8 mouse cellular contexts compared by ENCODE assay signal in the genomic region with DNA sequence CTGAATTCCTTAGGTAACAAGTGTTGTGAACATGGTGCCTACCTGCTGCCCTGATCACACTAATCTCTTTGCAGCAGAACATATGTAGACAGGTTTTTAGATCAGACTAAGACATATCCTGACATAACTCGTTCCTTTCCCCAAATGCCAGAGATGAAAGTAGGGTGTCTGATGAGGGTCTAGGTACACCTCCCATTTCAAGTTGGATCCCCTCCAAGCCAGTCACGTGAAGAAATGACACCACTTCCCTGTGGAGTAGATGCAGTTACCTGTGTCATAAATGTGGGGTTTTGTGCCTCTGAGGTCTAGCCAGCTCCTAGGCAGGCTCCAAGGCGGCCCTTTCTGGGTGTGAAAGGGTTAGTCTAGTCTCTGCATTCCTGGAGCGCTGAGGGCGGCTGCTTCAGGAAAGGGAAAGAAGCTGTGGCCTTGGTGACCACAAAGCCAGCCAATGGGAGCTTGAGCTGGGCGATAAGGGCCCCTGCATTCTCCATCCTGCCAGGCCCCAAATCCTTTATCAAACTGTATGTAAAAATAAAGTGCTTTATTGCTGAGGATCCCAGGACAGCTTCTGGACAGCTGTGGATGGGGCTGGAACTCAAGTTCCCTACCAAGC. TPM values are rescaled to one million over a fixed set of nuclear protein-coding genes. Genes with fewer than 3 reads are reported as not detected.
DNase-seq lines count a peak whose midpoint lies in the region; ATAC-seq and TF ChIP-seq lines count a peak whose summit lies in the region.
"Had no signal": no experiment of that assay in that cellular context is flagged by ENCODE, and none has a peak within 500 bp of the region (broad histone marks: within the 10 kb centered on the region; RNA-seq: fewer than 3 reads in every experiment).

No protein-coding gene starts in this region.

- H3K4me1 ChIP-seq in kidney, embryonic 16.5 days (ENCODE audit: insufficient read depth, low read length) = peaks cover 19% of the 10 kb centered on the region
- no peaks in the 10 kb centered on the region for H3K4me1 ChIP-seq in kidney, adult 2 months (ENCODE audit: control insufficient read depth, insufficient read depth, low read length)
- peaks cover 20% of the 10 kb centered on the region for H3K4me1 ChIP-seq in embryonic facial prominence, embryonic 10.5 days
- 0 out of 2 replicates have a peak, but pooled peaks cover 3% of the 10 kb centered on the region for H3K4me1 ChIP-seq in liver, postnatal 0 days (ENCODE audit: insufficient read depth)

- no peak for TF ChIP-seq CTCF in kidney, adult 2 months (conservative IDR thresholded peaks at IDR 0.05; ENCODE audit: insufficient read depth, insufficient read length, low read depth, low read length)
- TF ChIP-seq CTCF in liver, postnatal 0 days (IDR thresholded peaks at IDR 0.05; ENCODE audit: low read depth) = no peak

- no peak for DNase-seq in kidney, adult 2 months
- peak; percentile 67 for DNase-seq in ZHBTc4 (ENCODE audit: low read depth, low spot score)
- peak; percentile 44 for DNase-seq in embryonic facial prominence, embryonic 10.5 days (ENCODE audit: low spot score)
- no peak for DNase-seq in liver, postnatal 0 days
- DNase-seq in cerebellum, adult 9-11 months = no peak
- no peak for DNase-seq in cerebellum, adult 11-12 months
- DNase-seq: cerebellum, adult 8-10 months had no signal

- no peaks in the 10 kb centered on the region for H3K27me3 ChIP-seq in kidney, embryonic 16.5 days (ENCODE audit: insufficient read depth, low read length)
- H3K27me3 ChIP-seq in kidney, adult 2 months (replicated peaks; ENCODE audit: control insufficient read depth, insufficient read depth, low read length) = no peaks in the 10 kb centered on the region
- H3K27me3 ChIP-seq in embryonic facial prominence, embryonic 10.5 days (replicated peaks; ENCODE audit: low read depth, poor library complexity, severe bottlenecking) = no peaks in the 10 kb centered on the region
- no peaks in the 10 kb centered on the region for H3K27me3 ChIP-seq in liver, postnatal 0 days (ENCODE audit: insufficient read depth, low read length)

- H3K9ac ChIP-seq in kidney, embryonic 16.5 days (replicated peaks; ENCODE audit: low read length) = no peak overlapping the region
- no peak overlapping the region for H3K9ac ChIP-seq in liver, postnatal 0 days (replicated peaks)

- no peak overlapping the region; the same call in 1 of the 2 replicates for H3K27ac ChIP-seq in kidney, embryonic 16.5 days (ENCODE audit: low read length)
- no peak overlapping the region for H3K27ac ChIP-seq in kidney, adult 2 months (ENCODE audit: insufficient read depth, low read depth, low read length)
- H3K27ac ChIP-seq in embryonic facial prominence, embryonic 10.5 days (replicated peaks) = no peak overlapping the region
- no peak overlapping the region for H3K27ac ChIP-seq in liver, postnatal 0 days (ENCODE audit: low read depth)

- H3K4me2 ChIP-seq in kidney, embryonic 16.5 days (replicated peaks; ENCODE audit: low read depth, low read length) = 0 out of 2 replicates have a peak overlapping the region, but pooled peaks have one; percentile 5
- no peak overlapping the region for H3K4me2 ChIP-seq in liver, postnatal 0 days (ENCODE audit: low read depth, low read length)

- H3K36me3 ChIP-seq in kidney, embryonic 16.5 days (ENCODE audit: insufficient read depth, low read length) = peaks cover 28% of the 10 kb centered on the region
- no peaks in the 10 kb centered on the region; the same call in 1 of the 2 replicates for H3K36me3 ChIP-seq in kidney, adult 2 months (ENCODE audit: control insufficient read depth, insufficient read depth, low read length)
- peaks cover 41% of the 10 kb centered on the region for H3K36me3 ChIP-seq in embryonic facial prominence, embryonic 10.5 days (replicated peaks)
- peaks cover 24% of the 10 kb centered on the region for H3K36me3 ChIP-seq in liver, postnatal 0 days (replicated peaks; ENCODE audit: insufficient read depth, low read length)

- no peaks in the 10 kb centered on the region for H3K9me3 ChIP-seq in kidney, embryonic 16.5 days (ENCODE audit: low read length)
- no peaks in the 10 kb centered on the region for H3K9me3 ChIP-seq in embryonic facial prominence, embryonic 10.5 days
- H3K9me3 ChIP-seq in liver, postnatal 0 days (ENCODE audit: low read length) = no peaks in the 10 kb centered on the region

- no peak for TF ChIP-seq POLR2A in kidney, adult 2 months (IDR thresholded peaks at IDR 0.05; ENCODE audit: low read depth, low read length)

- WGBS in kidney, embryonic 16.5 days = 15% methylated on average over 6 of the region's 6 CpGs
- 24% methylated on average over 6 of the region's 6 CpGs for WGBS in kidney, adult 2 months
- 24% methylated on average over 6 of the region's 6 CpGs for WGBS in embryonic facial prominence, embryonic 10.5 days
- WGBS in liver, postnatal 0 days (ENCODE audit: insufficient replicate concordance) = 21% methylated on average over 6 of the region's 6 CpGs

- no peak for TF ChIP-seq EP300 in liver, postnatal 0 days (IDR thresholded peaks at IDR 0.05; ENCODE audit: low read depth)

- peak; percentile 68; the same call in 1 of the 2 replicates for ATAC-seq in kidney, embryonic 16.5 days (ENCODE audit: low FRiP score, low TSS enrichment)
- peak; percentile 43; the same call in 1 of the 2 replicates for ATAC-seq in liver, postnatal 0 days

- H3K4me3 ChIP-seq in kidney, embryonic 16.5 days (ENCODE audit: low read length) = no peak overlapping the region
- H3K4me3 ChIP-seq in kidney, adult 2 months (ENCODE audit: insufficient read depth, low read depth, low read length) = no peak overlapping the region
- H3K4me3 ChIP-seq in embryonic facial prominence, embryonic 10.5 days = no peak overlapping the region
- no peak overlapping the region for H3K4me3 ChIP-seq in liver, postnatal 0 days (ENCODE audit: low read depth, low read length)

RNA-seq across cellular contexts. Expression of a gene that starts 11.9 kb away (rescaled TPM):
- 246 and 248 TPM in 2 replicates for polyA plus RNA-seq in kidney, embryonic 16.5 days (2015; fragmentation: Nextera tagmentation; extraction: Ambion mirVana)
- 55.1 and 78.5 TPM in 2 replicates for polyA plus RNA-seq in kidney, adult 2 months (2012; rRNA removed)
- polyA plus RNA-seq in embryonic facial prominence, embryonic 10.5 days (2016; fragmentation: Nextera tagmentation; extraction: Ambion mirVana) = 294 and 305 TPM in 2 replicates
- polyA plus RNA-seq in liver, postnatal 0 days (2015; fragmentation: Nextera tagmentation; extraction: Ambion mirVana) = 89.4 and 91.5 TPM in 2 replicates

RNA-seq across cellular contexts. Expression of a gene that starts 12.2 kb away (rescaled TPM):
- 52.2 and 53.7 TPM in 2 replicates for polyA plus RNA-seq in kidney, embryonic 16.5 days (2015; fragmentation: Nextera tagmentation; extraction: Ambion mirVana)
- polyA plus RNA-seq in kidney, adult 2 months (2012; rRNA removed) = 47.4 and 50.0 TPM in 2 replicates
- 54.9 and 56.5 TPM in 2 replicates for polyA plus RNA-seq in embryonic facial prominence, embryonic 10.5 days (2016; fragmentation: Nextera tagmentation; extraction: Ambion mirVana)
- polyA plus RNA-seq in liver, postnatal 0 days (2015; fragmentation: Nextera tagmentation; extraction: Ambion mirVana) = 8.2 and 8.9 TPM in 2 replicates

RNA-seq across cellular contexts. Expression of a gene that starts 21.3 kb away (rescaled TPM):
- polyA plus RNA-seq in kidney, embryonic 16.5 days (2015; fragmentation: Nextera tagmentation; extraction: Ambion mirVana) = 0.76 and 1.0 TPM in 2 replicates
- 0.06 TPM in 1 of 2 replicates, not detected in the other for polyA plus RNA-seq in kidney, adult 2 months (2012; rRNA removed)
- polyA plus RNA-seq in embryonic facial prominence, embryonic 10.5 days (2016; fragmentation: Nextera tagmentation; extraction: Ambion mirVana) = 1.00 and 1.3 TPM in 2 replicates
- 0.08 and 0.17 TPM in 2 replicates for polyA plus RNA-seq in liver, postnatal 0 days (2015; fragmentation: Nextera tagmentation; extraction: Ambion mirVana)

RNA-seq across cellular contexts. Expression of a gene that starts 39.7 kb away (rescaled TPM):
- polyA plus RNA-seq in kidney, embryonic 16.5 days (2015; fragmentation: Nextera tagmentation; extraction: Ambion mirVana) = 0.60 and 0.67 TPM in 2 replicates
- 0.88 and 0.95 TPM in 2 replicates for polyA plus RNA-seq in kidney, adult 2 months (2012; rRNA removed)
- 1.0 and 1.5 TPM in 2 replicates for polyA plus RNA-seq in embryonic facial prominence, embryonic 10.5 days (2016; fragmentation: Nextera tagmentation; extraction: Ambion mirVana)
- polyA plus RNA-seq in liver, postnatal 0 days (2015; fragmentation: Nextera tagmentation; extraction: Ambion mirVana) = 0.19 and 0.45 TPM in 2 replicates

Comparison
In these comparisons a context has a peak if more than half of its experiments do, and no peak if none do; other contexts are left out.
1. DNase-seq: peak in ZHBTc4 (single experiment) and embryonic facial prominence, embryonic 10.5 days (single experiment); none in kidney, adult 2 months (single experiment), liver, postnatal 0 days (single experiment), cerebellum, adult 9-11 months (single experiment) and cerebellum, adult 11-12 months (single experiment).